Mouse (Mus musculus) ES-E14 (cell line): ENCODE data around the gene Lamc1. TPM values are rescaled to one million over a fixed set of nuclear protein-coding genes. Genes with fewer than 3 reads are reported as not detected.

Source experiments
- DNase-seq: peaks from one replicate; pipeline ENCODE4 v3.0.0-alpha.2; 2013; ENCODE audit warnings: low read depth, low spot score
- H3K27ac ChIP-seq: 2 replicates; pipeline ENCODE4 v1.5.1; 2012; ENCODE audit warnings: low read depth, mild to moderate bottlenecking, low read length, moderate library complexity, mixed read lengths; ENCODE audit not compliant: poor library complexity, insufficient read depth, severe bottlenecking
- H3K36me3 ChIP-seq: 2 replicates; pipeline ENCODE4 v1.6.1; 2012; ENCODE audit warnings: mild to moderate bottlenecking, low read length, moderate library complexity, mixed read lengths; ENCODE audit not compliant: control insufficient read depth, poor library complexity, insufficient read depth, severe bottlenecking
- H3K4me1 ChIP-seq, 2 experiments: fragments of 150-350 bp in 1 of 2; sonication (generic) in 1 of 2; 2 replicates each; pipeline ENCODE4 v1.6.1; 2012; ENCODE audit warnings: low read length in 2 of 2, mild to moderate bottlenecking in 1 of 2, mixed read lengths in 1 of 2; ENCODE audit not compliant: control insufficient read depth in 2 of 2, insufficient read depth in 2 of 2, poor library complexity in 1 of 2
- H3K4me3 ChIP-seq, 2 experiments: fragments of 150-350 bp in 1 of 2; sonication (generic) in 1 of 2; 2 replicates each; pipeline ENCODE4 v1.5.1; 2012; ENCODE audit warnings: low read length in 2 of 2, low read depth in 1 of 2, mild to moderate bottlenecking in 1 of 2, mixed read lengths in 1 of 2; ENCODE audit not compliant: insufficient read depth in 1 of 2, poor library complexity in 1 of 2, severe bottlenecking in 1 of 2
- H3K9ac ChIP-seq: 2 replicates; pipeline ENCODE4 v1.6.1; 2012; ENCODE audit warnings: low read depth, mild to moderate bottlenecking, low read length, mixed read lengths; ENCODE audit not compliant: poor library complexity, insufficient read depth, severe bottlenecking
- H3K9me3 ChIP-seq: fragments of 150-350 bp; sonication (generic); 2 replicates; pipeline ENCODE4 v1.6.1; 2012; ENCODE audit warnings: low read depth, mild to moderate bottlenecking, low read length; ENCODE audit not compliant: control insufficient read depth, insufficient read depth
- CHD2 ChIP-seq: IDR thresholded peaks from 2 replicates; pipeline ENCODE4 v1.6.1; 2014; ENCODE audit warnings: mild to moderate bottlenecking, low read depth, low read length, inconsistent platforms
- HCFC1 ChIP-seq: IDR thresholded peaks from 2 replicates; pipeline ENCODE4 v1.6.1; 2012; ENCODE audit warnings: low read length, inconsistent platforms, borderline replicate concordance; ENCODE audit not compliant: insufficient read depth
- MAFK ChIP-seq: IDR thresholded peaks from 2 replicates; pipeline ENCODE4 v1.6.1; 2014; ENCODE audit warnings: mild to moderate bottlenecking, low read depth, low read length, inconsistent platforms; ENCODE audit not compliant: insufficient read depth
- ZC3H11A ChIP-seq: IDR thresholded peaks from 2 replicates; pipeline ENCODE4 v1.6.1; 2012; ENCODE audit warnings: low read depth, mild to moderate bottlenecking, inconsistent platforms, low read length, borderline replicate concordance
- ZNF384 ChIP-seq: IDR thresholded peaks from 2 replicates; pipeline ENCODE4 v1.6.1; 2012; ENCODE audit warnings: low read depth, low read length, inconsistent platforms
- in situ Hi-C, 2 experiments: fragments of 600-800 bp; cut with MboI; formaldehyde crosslinking; loops; one replicate each; pipeline ENCODE4 v1.15.1; 2025; ENCODE audit warnings: low sequenced_read_pairs in 2 of 2, inconsistent platforms in 1 of 2; ENCODE audit not compliant: unreplicated experiment in 2 of 2
- total RNA-seq: library from RNA; depleted of rRNA; stranded (reverse); fragments of 300-350 nt; gene quantifications from 2 replicates; pipeline ENCODE4 v1.2.3, GENCODE M21; 2012; rRNA removed

The Lamc1 gene
- total RNA-seq, 1 experiment: 313 TPM

- no peak for TF ChIP-seq CHD2
- no peak for TF ChIP-seq HCFC1
- TF ChIP-seq MAFK: no peak
- TF ChIP-seq ZC3H11A: no peak
- TF ChIP-seq ZNF384: no peak
- H3K9me3 ChIP-seq: no peaks in the 10 kb centered on the region
- H3K4me1 ChIP-seq: no peaks in the 10 kb centered on the region
- H3K9ac ChIP-seq: no peak overlapping the region
- DNase-seq: no peak
- in situ Hi-C loops: no loop called here
- no peaks in the 10 kb centered on the region for H3K36me3 ChIP-seq
- H3K27ac ChIP-seq: no peak overlapping the region
- H3K4me3 ChIP-seq: no peak overlapping the region
Measured at GRCm38 (mm10) chr1:153180160-153180559, 152.4 kb downstream of the Lamc1 start.

- Histone ChIP-seq H3K4me1 (peaks cover 0 to 15% of the 10 kb centered on the region in 2 experiments; a peak in 3 of 4 replicates), H3K27ac (no peak overlapping the region), H3K36me3 (no peaks in the 10 kb centered on the region), H3K4me3 (peak overlapping the region; percentile 22 to 37; a peak in 2 of 4 replicates), H3K9me3 (no peaks in the 10 kb centered on the region), H3K9ac (0 out of 2 replicates have a peak overlapping the region, but pooled peaks have one; percentile 30)
- DNase-seq: no peak
- in situ Hi-C loops: no loop called here
- TF ChIP-seq HCFC1 (no peak), MAFK (no peak), ZC3H11A (no peak)
Measured at GRCm38 (mm10) chr1:153174801-153175200, 157.8 kb downstream of the Lamc1 start.

- TF ChIP-seq ZNF384: no peak
- TF ChIP-seq ZC3H11A: no peak
- TF ChIP-seq HCFC1: no peak
- TF ChIP-seq MAFK: no peak
- no peak for TF ChIP-seq CHD2
- no peak overlapping the region for H3K27ac ChIP-seq
- in situ Hi-C loops: no loop called here
Measured at GRCm38 (mm10) chr1:153173276-153173675, 159.3 kb downstream of the Lamc1 start.

GRCm38 (mm10) chr1:153172291-153172731, 160.3 kb downstream of the Lamc1 start:
- H3K27ac ChIP-seq: no peak overlapping the region

More at GRCm38 (mm10) chr1:153173276-153173675, 159.3 kb downstream of the Lamc1 start:
- Histone ChIP-seq H3K4me3 (no peak overlapping the region), H3K9me3 (no peaks in the 10 kb centered on the region), H3K36me3 (no peaks in the 10 kb centered on the region), H3K4me1 (peaks cover 0 to 15% of the 10 kb centered on the region in 2 experiments; a peak in 3 of 4 replicates), H3K9ac (no peak overlapping the region)
- DNase-seq: no peak

GRCm38 (mm10) chr1:153171011-153171410, 161.6 kb downstream of the Lamc1 start:
- no peak for DNase-seq
- no peak for TF ChIP-seq CHD2
- no peak for TF ChIP-seq HCFC1
- TF ChIP-seq ZNF384: no peak
- TF ChIP-seq ZC3H11A: no peak
- TF ChIP-seq MAFK: no peak
- in situ Hi-C loops: no loop called here
- Histone ChIP-seq H3K4me3 (no peak overlapping the region), H3K4me1 (peaks cover 0 to 15% of the 10 kb centered on the region in 2 experiments; a peak in 3 of 4 replicates), H3K36me3 (no peaks in the 10 kb centered on the region), H3K27ac (no peak overlapping the region), H3K9ac (no peak overlapping the region), H3K9me3 (no peaks in the 10 kb centered on the region)

More at GRCm38 (mm10) chr1:153172291-153172731, 160.3 kb downstream of the Lamc1 start:
- Histone ChIP-seq H3K9me3 (no peaks in the 10 kb centered on the region), H3K4me3 (no peak overlapping the region), H3K9ac (0 out of 2 replicates have a peak overlapping the region, but pooled peaks have one; percentile 55), H3K4me1 (peaks cover 0 to 15% of the 10 kb centered on the region in 2 experiments; a peak in 3 of 4 replicates), H3K36me3 (no peaks in the 10 kb centered on the region)
- no peak for TF ChIP-seq CHD2
- no peak for TF ChIP-seq ZC3H11A
- TF ChIP-seq MAFK: no peak
- no peak for TF ChIP-seq HCFC1
- no peak for TF ChIP-seq ZNF384
- in situ Hi-C loops: no loop called here
- DNase-seq: no peak

Other genes starting within 250 kb of the Lamc1 start
- 24.3 and 36.2 TPM in 2 replicates for gene Lamc2, start 146.3 kb downstream of the Lamc1 start, total RNA-seq
- gene Shcbp1l, start 92.4 kb upstream of the Lamc1 start, total RNA-seq: 2.3 and 3.1 TPM in 2 replicates
- gene Dhx9, start 154.9 kb upstream of the Lamc1 start, total RNA-seq: 142 and 160 TPM in 2 replicates
- gene Npl, start 217.3 kb upstream of the Lamc1 start, total RNA-seq: 7.1 and 15.6 TPM in 2 replicates